Mouse (Mus musculus) G1E (cell line): ENCODE measurements at regions not wholly inside any gene's neighbourhood (a gene's known extent, or its start where the extent isn't known, plus 50 kb on each side); places are given as distances from the start of the nearest gene placed in this dataset.

ENCODE experiments used
- ATAC-seq: 2 replicates; pipeline ENCODE4 v1.8.0; 2016; ENCODE audit warnings: mild to moderate bottlenecking; ENCODE audit not compliant: insufficient number of reproducible peaks, poor library complexity, low FRiP score, severe bottlenecking; ENCODE audit errors: extremely low read depth
- DNase-seq: peaks from one replicate; pipeline ENCODE4 v3.0.0; 2012; ENCODE audit warnings: low spot score
- H3K27me3 ChIP-seq: 2 replicates; pipeline ENCODE4 v1.6.1; 2012; ENCODE audit warnings: mild to moderate bottlenecking, low read length, inconsistent platforms; ENCODE audit not compliant: insufficient read depth
- H3K36me3 ChIP-seq: replicated peaks from 2 replicates; pipeline ENCODE3; 2012; ENCODE audit warnings: mild to moderate bottlenecking, inconsistent platforms
- H3K4me1 ChIP-seq: 2 replicates; pipeline ENCODE4 v1.6.1; 2012; ENCODE audit warnings: low read depth, low read length, inconsistent platforms, mixed read lengths; ENCODE audit not compliant: insufficient read depth
- H3K4me3 ChIP-seq: 2 replicates; pipeline ENCODE4 v1.5.1; 2012; ENCODE audit warnings: low read depth, mild to moderate bottlenecking, inconsistent platforms, low read length, moderate library complexity, mixed read lengths
- H3K9me3 ChIP-seq: replicated peaks from 2 replicates; pipeline ENCODE4 v1.6.1; 2012; ENCODE audit warnings: inconsistent platforms
- CTCF ChIP-seq: IDR thresholded peaks from 2 replicates; pipeline ENCODE4 v1.5.1; 2012; ENCODE audit warnings: low read depth, low read length, inconsistent platforms, mixed read lengths
- GATA1 ChIP-seq: IDR thresholded peaks from 2 replicates; pipeline ENCODE4 v1.6.1; 2012; ENCODE audit warnings: borderline replicate concordance, low read length, inconsistent platforms, mixed read lengths
- GATA2 ChIP-seq: IDR thresholded peaks from 2 replicates; pipeline ENCODE4 v1.6.1; 2012; ENCODE audit warnings: low read depth, low read length, inconsistent platforms, borderline replicate concordance
- POLR2AphosphoS5 ChIP-seq: IDR thresholded peaks from 2 replicates; pipeline ENCODE4 v1.6.1; 2012; ENCODE audit warnings: low read depth, low read length, inconsistent platforms; ENCODE audit not compliant: insufficient replicate concordance
- TAL1 ChIP-seq: conservative IDR thresholded peaks from 2 replicates; pipeline ENCODE4 v1.6.1; 2012; ENCODE audit warnings: low read depth, low read length, inconsistent platforms, mixed read lengths

- H3K4me1 ChIP-seq, result peaks cover 28% of the 10 kb centered on the region
- no peaks in the 10 kb centered on the region for H3K36me3 ChIP-seq
- H3K9me3 ChIP-seq, result no peaks in the 10 kb centered on the region
- no peaks in the 10 kb centered on the region for H3K27me3 ChIP-seq
- ATAC-seq, result no peak
- no peak for TF ChIP-seq CTCF
- no peak for TF ChIP-seq POLR2AphosphoS5
- TF ChIP-seq GATA1, result no peak
- no peak for TF ChIP-seq TAL1
- no peak for TF ChIP-seq GATA2
- no peak overlapping the region for H3K4me3 ChIP-seq
- DNase-seq, result no peak
Measured at GRCm38 (mm10) chr2:79138368-79139109, 116.7 kb upstream of the Itga4 start.

DNA sequence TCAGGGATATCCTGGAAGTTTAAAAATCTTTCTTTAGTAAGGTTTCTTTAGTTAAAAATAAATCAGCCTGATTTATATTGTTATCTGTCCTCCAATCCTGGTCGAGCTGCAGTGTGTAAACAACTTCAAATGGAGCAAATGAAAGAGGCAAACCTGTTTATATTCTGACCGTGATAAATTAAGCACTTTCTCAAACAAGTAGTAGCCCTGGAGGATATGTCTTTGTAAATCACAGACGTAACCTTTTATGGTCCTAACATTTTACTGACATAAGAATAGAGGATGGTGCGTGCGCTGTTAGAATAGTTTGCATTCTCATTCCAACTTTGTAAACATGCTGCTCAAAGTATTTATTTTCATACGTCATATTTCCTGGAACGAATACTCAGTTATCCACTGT is 113.3 kb upstream of the Itga4 start:
- Histone ChIP-seq H3K4me3 (no peak overlapping the region), H3K9me3 (no peaks in the 10 kb centered on the region), H3K27me3 (no peaks in the 10 kb centered on the region), H3K36me3 (no peaks in the 10 kb centered on the region), H3K4me1 (peaks cover 16% of the 10 kb centered on the region)
- ATAC-seq (no peak), DNase-seq (no peak)
- TF ChIP-seq POLR2AphosphoS5 (no peak), TAL1 (no peak), CTCF (no peak), GATA1 (no peak), GATA2 (no peak)

DNA sequence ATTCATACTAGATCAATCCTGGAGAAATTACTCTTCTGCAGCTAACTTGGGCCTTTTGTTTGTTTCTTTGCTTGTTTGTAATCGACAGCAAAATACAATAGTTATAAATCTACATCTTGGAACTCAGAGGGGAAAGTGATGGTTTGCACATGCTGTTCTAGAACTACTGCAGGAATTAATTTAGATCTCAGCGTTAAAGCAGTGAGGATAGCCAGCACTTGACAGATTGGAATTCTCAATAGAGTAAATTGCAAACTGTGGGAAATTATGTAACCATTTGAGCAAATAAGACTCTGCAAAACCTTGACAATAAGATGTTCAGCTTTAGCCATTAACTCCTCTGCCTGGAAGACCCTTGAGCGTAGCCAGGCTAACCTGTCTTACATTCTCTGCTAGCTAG is 112.0 kb upstream of the Itga4 start:
- Histone ChIP-seq H3K4me3 (no peak overlapping the region), H3K36me3 (no peaks in the 10 kb centered on the region)
- no peak for ATAC-seq

DNA sequence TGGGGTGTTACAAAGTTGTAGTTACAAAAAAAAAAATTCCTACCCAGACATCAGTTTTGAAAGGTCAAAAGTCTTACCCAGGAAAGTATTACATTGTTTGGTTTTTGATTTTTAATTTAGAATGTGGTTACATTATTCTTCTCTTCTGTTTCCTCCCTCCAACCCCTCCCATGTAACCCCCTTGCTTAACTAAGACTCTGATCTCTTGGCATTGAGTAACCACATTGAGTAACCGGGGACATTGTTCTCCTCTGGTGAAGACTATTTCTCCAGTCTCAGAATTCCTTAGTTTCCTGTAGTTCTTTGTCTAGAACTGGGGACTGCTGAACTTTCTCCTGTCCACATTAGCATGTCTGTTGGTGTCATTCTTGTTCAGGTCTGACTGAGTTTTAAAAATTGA is 109.3 kb upstream of the Itga4 start:
- H3K36me3 ChIP-seq, result no peaks in the 10 kb centered on the region
- 0 out of 2 replicates have a peak, but pooled peaks cover 2% of the 10 kb centered on the region for H3K4me1 ChIP-seq
- no peak for DNase-seq
- TF ChIP-seq POLR2AphosphoS5 (no peak), CTCF (no peak), GATA1 (no peak), TAL1 (no peak), GATA2 (no peak)
- H3K4me3 ChIP-seq, result no peak overlapping the region
- ATAC-seq, result no peak
- no peaks in the 10 kb centered on the region for H3K27me3 ChIP-seq
- no peaks in the 10 kb centered on the region for H3K9me3 ChIP-seq

More for the DNA sequence above, 112.0 kb upstream of the Itga4 start:
- TF ChIP-seq TAL1 (no peak), GATA2 (no peak), POLR2AphosphoS5 (no peak), GATA1 (no peak), CTCF (no peak)
- H3K9me3 ChIP-seq, result no peaks in the 10 kb centered on the region
- H3K4me1 ChIP-seq, result peaks cover 7% of the 10 kb centered on the region; the same call in 1 of the 2 replicates
- no peaks in the 10 kb centered on the region for H3K27me3 ChIP-seq
- no peak for DNase-seq

GRCm38 (mm10) chr2:79146563-79146962 is 108.7 kb upstream of the Itga4 start:
- H3K36me3 ChIP-seq, result no peaks in the 10 kb centered on the region
- 0 out of 2 replicates have a peak, but pooled peaks cover 2% of the 10 kb centered on the region for H3K4me1 ChIP-seq
- H3K9me3 ChIP-seq, result no peaks in the 10 kb centered on the region
- no peak for ATAC-seq
- TF ChIP-seq CTCF, result no peak
- TF ChIP-seq POLR2AphosphoS5, result no peak
- no peak for TF ChIP-seq GATA2
- no peak for TF ChIP-seq TAL1
- no peak for TF ChIP-seq GATA1
- no peak overlapping the region for H3K4me3 ChIP-seq
- DNase-seq, result no peak
- H3K27me3 ChIP-seq, result no peaks in the 10 kb centered on the region

GRCm38 (mm10) chr2:79149012-79149698 is 106.1 kb upstream of the Itga4 start:
- DNase-seq (no peak), ATAC-seq (no peak)

More at GRCm38 (mm10) chr2:79149012-79149698, 106.1 kb upstream of the Itga4 start:
- Histone ChIP-seq H3K27me3 (no peaks in the 10 kb centered on the region), H3K4me1 (peaks cover 2% of the 10 kb centered on the region; the same call in 1 of the 2 replicates), H3K36me3 (no peaks in the 10 kb centered on the region), H3K9me3 (no peaks in the 10 kb centered on the region), H3K4me3 (no peak overlapping the region)
- no peak for TF ChIP-seq TAL1
- TF ChIP-seq POLR2AphosphoS5, result no peak
- TF ChIP-seq CTCF, result no peak
- no peak for TF ChIP-seq GATA1
- no peak for TF ChIP-seq GATA2
